Comparison of ENCODE assay signal across 20 mouse cellular contexts in genomic region chr14:47795062-47795461, GRCm38 (mm10).
A peak's percentile ranks its signal among the peaks of the same experiment; 100 is the strongest.
DNase-seq lines count a peak whose midpoint lies in the region; ATAC-seq lines count a peak whose summit lies in the region.
"Had no signal": no experiment of that assay in that cellular context is flagged by ENCODE, and none has a peak within 500 bp of the region (broad histone marks: within the 10 kb centered on the region; RNA-seq: fewer than 3 reads in every experiment).

No protein-coding gene starts in this region.

- DNase-seq in thymus, postnatal 4 days = no peak
- no peak for DNase-seq in ovary, postnatal 10 days (ENCODE audit: low spot score)
- DNase-seq in adrenal gland, adult 8-10 months = no peak
- DNase-seq: adrenal gland, postnatal 10 days; adrenal gland, postnatal 25 days; B cell, adult 2 months; cerebellum, adult 11 months; cerebellum, adult 18-20 months; cerebellum, adult 8-10 months; cerebellum, adult 9-11 months; cerebellum, postnatal 14 days; cerebellum, postnatal 36 days had no signal

- peak; percentile 54; the same call in 1 of the 2 replicates for ATAC-seq in common myeloid progenitor, adult 5-6 weeks (replicated peaks; ENCODE audit: low read depth, poor library complexity, severe bottlenecking)
- ATAC-seq in megakaryocyte, adult 5-6 weeks (ENCODE audit: poor library complexity, severe bottlenecking) = peak; percentile 93
- peak; percentile 53; the same call in 1 of the 2 replicates for ATAC-seq in monocyte, adult 5-6 weeks (replicated peaks; ENCODE audit: insufficient number of reproducible peaks, low FRiP score, low TSS enrichment, poor library complexity, severe bottlenecking)
- ATAC-seq: activated CD4-positive, CD25-positive, alpha-beta regulatory T cell, adult 4 months; CD4-positive, CD25-positive, alpha-beta regulatory T cell, adult 4 months; forebrain, embryonic 13.5 days; forebrain, embryonic 16.5 days; Patski had no signal
